8 mouse cellular contexts compared by ENCODE assay signal in the genomic region with DNA sequence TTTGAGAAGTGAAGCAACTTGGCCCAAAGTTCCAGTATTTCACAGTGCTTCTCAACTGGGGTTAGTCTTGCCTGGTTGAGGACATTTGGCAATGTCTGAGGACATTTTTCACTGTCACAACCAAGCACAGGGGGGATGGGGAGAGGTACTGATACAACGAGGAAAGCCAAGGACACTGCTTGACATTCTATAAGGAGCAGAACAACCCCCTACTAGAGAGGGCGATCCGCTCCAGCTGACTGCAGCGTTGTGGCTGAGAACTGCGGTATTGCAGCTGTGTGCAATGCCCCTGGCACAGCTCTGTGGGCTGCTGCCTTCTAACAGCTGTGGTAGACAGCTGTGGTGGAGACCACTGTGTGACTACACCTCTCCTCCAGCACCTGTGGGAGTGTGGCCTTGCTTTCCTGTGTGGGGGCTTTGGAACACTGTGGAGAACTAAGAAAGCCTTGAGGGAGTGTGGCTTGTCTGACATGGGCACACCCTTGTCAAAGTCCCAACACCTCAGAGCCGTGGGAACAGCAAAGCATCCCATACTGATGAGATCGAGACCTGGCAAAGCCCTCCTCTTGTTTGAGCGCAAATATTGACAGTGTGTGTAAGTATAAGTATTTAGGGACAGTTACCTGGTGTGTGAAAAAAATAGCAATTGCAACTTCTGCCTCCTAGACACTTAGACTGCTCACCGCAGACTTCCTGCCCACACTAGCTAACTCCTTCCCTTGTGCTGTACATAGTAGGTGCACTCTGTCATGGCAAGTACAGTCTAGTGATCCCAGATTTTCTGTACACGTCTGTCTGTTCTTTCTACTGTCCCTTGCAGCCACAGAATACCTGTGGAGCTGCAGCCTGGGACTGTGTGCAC.
DNase-seq lines count a peak whose midpoint lies in the region; ATAC-seq and TF ChIP-seq lines count a peak whose summit lies in the region.

No protein-coding gene starts in this region.

- H3K4me3 ChIP-seq in heart, adult 2 months, result no peak overlapping the region
- H3K4me3 ChIP-seq in heart, embryonic 12.5 days, result no peak overlapping the region
- no peak overlapping the region for H3K4me3 ChIP-seq in hindbrain, embryonic 14.5 days (replicated peaks; ENCODE audit: low read length)
- H3K4me3 ChIP-seq in midbrain, embryonic 16.5 days (ENCODE audit: low read depth, low read length), result no peak overlapping the region

- no peak for TF ChIP-seq CTCF in heart, adult 2 months (IDR thresholded peaks at IDR 0.05)

- H3K9ac ChIP-seq in heart, adult 2 months (ENCODE audit: low read depth, low read length), result no peak overlapping the region
- no peak overlapping the region for H3K9ac ChIP-seq in heart, embryonic 12.5 days
- H3K9ac ChIP-seq in hindbrain, embryonic 14.5 days, result no peak overlapping the region
- no peak overlapping the region for H3K9ac ChIP-seq in midbrain, embryonic 16.5 days (ENCODE audit: low read depth, low read length)

- no peaks in the 10 kb centered on the region for H3K9me3 ChIP-seq in heart, embryonic 12.5 days (replicated peaks)
- H3K9me3 ChIP-seq in hindbrain, embryonic 14.5 days (ENCODE audit: control insufficient read depth, low read length), result no peaks in the 10 kb centered on the region
- no peaks in the 10 kb centered on the region for H3K9me3 ChIP-seq in midbrain, embryonic 16.5 days (replicated peaks; ENCODE audit: control insufficient read depth, low read length, poor library complexity, severe bottlenecking)

- H3K27me3 ChIP-seq in heart, adult 2 months (ENCODE audit: control insufficient read depth, insufficient read depth, low read length), result no peaks in the 10 kb centered on the region
- no peaks in the 10 kb centered on the region for H3K27me3 ChIP-seq in heart, embryonic 12.5 days (replicated peaks)
- no peaks in the 10 kb centered on the region for H3K27me3 ChIP-seq in hindbrain, embryonic 14.5 days (ENCODE audit: control insufficient read depth, insufficient read depth, low read length)
- no peaks in the 10 kb centered on the region for H3K27me3 ChIP-seq in midbrain, embryonic 16.5 days (ENCODE audit: control insufficient read depth, insufficient read depth, low read depth, low read length)

- no peak for ATAC-seq in heart, embryonic 12.5 days (ENCODE audit: insufficient number of reproducible peaks, low FRiP score)
- ATAC-seq in CD4-positive, CD25-positive, alpha-beta regulatory T cell, adult 4 months, result peak; percentile 85
- ATAC-seq in hindbrain, embryonic 14.5 days (ENCODE audit: low FRiP score), result peak; percentile 44; the same call in 1 of the 2 replicates
- peak; percentile 33; the same call in 1 of the 2 replicates for ATAC-seq in midbrain, embryonic 16.5 days

- DNase-seq in heart, adult 2 months, result peak; percentile 26 to 40
- DNase-seq in hindbrain, embryonic 14.5 days (ENCODE audit: low spot score), result no peak
- DNase-seq in cerebellum, postnatal 14 days, result no peak
- DNase-seq in left cerebral cortex, postnatal 10 days (ENCODE audit: extremely low spot score in 1 of 2, low spot score in 2 of 2), result no peak
- DNase-seq in urinary bladder, postnatal 4 days (ENCODE audit: low spot score in 2 of 2), result no peak

- no peak for TF ChIP-seq EP300 in heart, adult 2 months (IDR thresholded peaks at IDR 0.05; ENCODE audit: insufficient read depth, low read depth, low read length)

- H3K36me3 ChIP-seq in heart, adult 2 months (ENCODE audit: control insufficient read depth, insufficient read depth, low read length), result no peaks in the 10 kb centered on the region
- no peaks in the 10 kb centered on the region for H3K36me3 ChIP-seq in heart, embryonic 12.5 days
- H3K36me3 ChIP-seq in hindbrain, embryonic 14.5 days (replicated peaks; ENCODE audit: control insufficient read depth, insufficient read depth), result no peaks in the 10 kb centered on the region
- H3K36me3 ChIP-seq in midbrain, embryonic 16.5 days (ENCODE audit: control insufficient read depth, insufficient read depth, low read length), result no peaks in the 10 kb centered on the region

- H3K4me1 ChIP-seq in heart, adult 2 months (ENCODE audit: control insufficient read depth, insufficient read depth, low read length), result peaks cover 3% of the 10 kb centered on the region
- H3K4me1 ChIP-seq in heart, embryonic 12.5 days (replicated peaks), result 0 out of 2 replicates have a peak, but pooled peaks cover 3% of the 10 kb centered on the region
- peaks cover 13% of the 10 kb centered on the region for H3K4me1 ChIP-seq in hindbrain, embryonic 14.5 days (replicated peaks; ENCODE audit: control insufficient read depth, insufficient read depth, low read length)
- peaks cover 8% of the 10 kb centered on the region for H3K4me1 ChIP-seq in midbrain, embryonic 16.5 days (ENCODE audit: control insufficient read depth, insufficient read depth, low read length)

- no peak overlapping the region for H3K27ac ChIP-seq in heart, adult 2 months
- H3K27ac ChIP-seq in heart, embryonic 12.5 days (ENCODE audit: poor library complexity, severe bottlenecking), result no peak overlapping the region
- no peak overlapping the region for H3K27ac ChIP-seq in hindbrain, embryonic 14.5 days
- no peak overlapping the region for H3K27ac ChIP-seq in midbrain, embryonic 16.5 days (ENCODE audit: low read length)

- no peak for TF ChIP-seq POLR2A in heart, adult 2 months (IDR thresholded peaks at IDR 0.05; ENCODE audit: insufficient read depth, low read depth, low read length)

- intact Hi-C loops in heart, adult 2 months (cut with DNase I), result no loop called here
- intact Hi-C loops in left cerebral cortex, postnatal 10 days (cut with DNase I), result no loop called here

- no peaks in the 10 kb centered on the region for H3K79me2 ChIP-seq in heart, adult 2 months (replicated peaks; ENCODE audit: control insufficient read depth, insufficient read depth, low read length)

- H3K4me2 ChIP-seq in heart, embryonic 12.5 days, result no peak overlapping the region
- H3K4me2 ChIP-seq in hindbrain, embryonic 14.5 days (replicated peaks), result no peak overlapping the region
- no peak overlapping the region for H3K4me2 ChIP-seq in midbrain, embryonic 16.5 days (ENCODE audit: low read length)

- 69% methylated on average over 10 of the region's 10 CpGs for WGBS in heart, adult 2 months
- 72% methylated on average over 10 of the region's 10 CpGs for WGBS in heart, embryonic 12.5 days
- 65% methylated on average over 10 of the region's 10 CpGs for WGBS in hindbrain, embryonic 14.5 days
- WGBS in midbrain, embryonic 16.5 days, result 81% methylated on average over 10 of the region's 10 CpGs

Comparison
In these comparisons a context has a peak if more than half of its experiments do, and no peak if none do; other contexts are left out.
1. DNase-seq: peak in heart, adult 2 months (2 of 2); none in hindbrain, embryonic 14.5 days (single experiment), cerebellum, postnatal 14 days (0 of 2), left cerebral cortex, postnatal 10 days (0 of 2) and urinary bladder, postnatal 4 days (0 of 2).